Mouse (Mus musculus) thymus, adult 18-20 months (tissue): Measurements from ENCODE around the gene Ankrd23.

ENCODE experiments used
- DNase-seq, 2 experiments: peaks; one replicate each; pipeline ENCODE4 v3.0.0; 2022; ENCODE audit warnings: mixed read lengths in 2 of 2

The Ankrd23 gene

DNA sequence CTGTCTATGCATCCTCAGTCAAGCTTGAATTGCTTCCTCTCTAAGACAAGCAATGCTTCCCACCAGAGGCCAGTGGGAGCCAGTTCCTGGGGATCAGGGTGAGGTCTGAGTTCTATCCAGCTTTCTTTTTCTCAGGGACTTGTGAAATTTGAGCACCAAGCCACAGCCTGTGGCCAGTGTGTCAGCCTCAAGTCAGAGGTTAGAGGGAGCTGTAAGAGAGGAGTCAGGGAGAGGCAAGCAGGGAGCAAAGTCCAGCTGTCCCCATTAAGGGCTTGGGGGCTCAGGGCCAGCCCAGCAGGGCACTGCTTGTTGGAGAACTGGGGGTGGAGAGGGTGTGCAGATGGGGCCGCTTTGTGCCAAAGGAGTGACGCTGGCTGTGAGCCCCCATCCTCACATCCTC lies 26.5 kb upstream of the Ankrd23 start:
- DNase-seq: no peak

DNA sequence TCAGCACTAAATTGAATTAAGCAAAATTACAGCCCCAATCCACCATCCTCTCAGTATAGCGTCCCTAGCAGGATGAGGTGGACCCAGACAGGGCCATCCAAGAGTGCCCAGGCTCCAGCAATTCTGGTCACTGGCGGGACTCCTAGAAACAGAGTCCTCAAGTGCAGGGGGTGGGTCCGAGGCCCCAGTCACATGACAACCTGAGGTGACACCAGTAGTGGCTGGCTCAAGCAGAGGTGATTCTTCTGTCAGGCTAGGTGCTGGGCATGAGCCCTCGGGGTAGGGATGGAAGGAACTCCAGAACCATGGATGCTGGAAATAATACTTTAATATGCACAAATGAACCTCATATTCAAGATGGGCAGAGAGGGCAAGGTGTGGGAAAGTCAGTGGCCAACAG lies 25.7 kb upstream of the Ankrd23 start:
- no peak for DNase-seq

DNA sequence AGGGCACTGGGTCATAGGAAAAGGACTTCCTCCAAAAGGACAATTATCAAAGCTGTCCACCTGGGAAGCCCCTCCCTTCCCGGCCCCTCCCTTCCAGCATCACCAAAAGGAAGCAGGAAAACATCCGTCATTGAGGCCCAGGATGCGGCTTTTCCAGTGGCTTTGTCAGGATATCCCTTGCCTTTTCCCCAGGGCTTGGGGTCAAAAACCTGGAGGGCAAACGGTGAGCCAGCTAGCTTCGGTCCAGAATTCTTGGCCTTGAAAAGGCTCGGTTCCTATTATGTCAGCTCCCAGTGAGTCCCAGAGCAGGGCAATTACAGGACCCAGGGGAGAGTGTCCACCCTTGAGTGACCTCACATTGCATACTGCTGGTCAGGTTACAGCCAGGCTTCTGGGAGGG lies 24.2 kb upstream of the Ankrd23 start:
- DNase-seq: no peak

DNA sequence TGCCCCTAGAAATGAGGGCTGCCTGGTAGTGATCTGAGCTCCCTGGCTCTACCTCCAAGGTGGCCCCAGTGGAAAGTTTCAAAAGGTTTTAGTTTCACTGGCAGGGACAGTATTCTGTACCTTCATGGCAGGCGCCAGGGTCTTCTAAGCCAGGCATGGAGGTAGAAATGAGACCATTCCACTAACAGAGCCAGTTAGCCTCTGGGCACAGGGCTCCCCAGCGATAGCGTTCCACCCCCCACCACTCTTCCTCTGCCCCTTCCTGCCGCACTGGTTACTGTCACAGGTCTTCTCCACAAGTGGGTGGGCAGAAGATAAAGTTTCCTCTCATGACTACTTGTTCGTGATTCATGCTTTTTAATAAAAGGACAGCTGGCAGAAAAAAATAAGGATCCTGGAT lies 23.2 kb upstream of the Ankrd23 start:
- no peak for DNase-seq

DNA sequence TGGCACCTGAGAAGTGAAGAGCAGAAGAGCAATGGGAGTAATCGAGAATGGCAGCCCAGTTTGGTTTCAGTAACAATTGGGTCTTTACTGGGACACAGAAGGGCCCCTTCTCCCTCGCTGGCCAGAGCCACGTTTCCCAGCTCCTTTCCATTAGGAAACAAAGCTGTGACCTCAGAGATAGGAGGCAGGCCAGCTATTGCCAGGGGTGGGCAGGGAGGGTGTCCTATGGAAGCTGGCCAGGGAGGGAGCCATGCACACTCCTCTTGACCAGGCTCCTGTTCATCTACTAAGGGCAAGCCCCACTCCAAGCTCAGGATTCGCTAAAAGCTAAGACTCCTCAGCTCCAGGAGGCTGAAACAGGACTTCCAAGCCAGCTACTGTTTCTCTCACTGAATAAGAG lies 22.6 kb upstream of the Ankrd23 start:
- DNase-seq: no peak

DNA sequence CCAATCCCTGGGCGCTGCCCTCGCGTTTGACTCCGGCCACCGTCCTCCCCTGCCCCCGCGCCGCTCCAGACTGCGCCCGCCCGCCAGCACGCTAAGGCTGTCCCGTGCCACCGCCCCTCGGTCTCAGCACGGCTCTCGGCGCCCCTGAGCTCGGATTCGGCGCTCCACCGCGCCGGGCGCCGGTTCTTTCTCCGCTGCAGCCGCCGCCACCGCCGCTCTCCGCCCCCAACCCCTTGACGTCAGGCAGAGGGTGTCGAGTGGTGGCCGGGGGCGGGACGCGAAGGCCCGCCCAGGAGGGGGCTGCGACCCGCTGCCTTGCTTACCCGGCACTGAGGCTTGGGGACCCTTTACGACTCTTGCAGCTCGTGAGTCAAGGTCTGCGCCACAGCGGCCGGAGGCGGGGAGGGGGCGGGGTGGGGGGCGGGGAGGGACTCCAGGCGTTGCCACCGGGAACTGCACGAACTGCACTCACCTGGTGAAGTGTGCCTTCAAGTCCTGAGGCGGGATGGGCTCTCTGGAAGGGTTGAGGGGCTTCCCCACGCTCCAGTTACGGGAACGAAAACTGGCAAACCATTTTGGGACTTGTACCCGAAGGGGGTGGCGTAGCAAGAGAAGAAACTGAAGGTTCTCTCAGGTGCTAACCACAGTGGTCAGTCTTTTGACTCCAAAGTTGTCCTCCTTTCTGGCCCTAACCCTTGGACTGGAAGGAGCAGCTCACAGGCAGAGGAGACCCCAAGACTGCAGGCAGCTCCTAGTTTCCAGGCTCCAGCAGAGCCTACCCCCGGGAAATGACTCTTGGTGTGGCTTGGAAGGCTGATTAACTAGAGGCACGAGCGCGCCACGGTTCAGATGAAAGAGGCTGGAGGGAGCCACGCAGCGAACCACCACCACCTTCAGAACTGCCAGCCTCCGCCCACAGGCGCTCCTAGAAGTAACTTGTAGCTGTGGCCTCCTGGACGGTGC lies 21.6 kb upstream of the Ankrd23 start, which contains the start of gene Sema4c:
Gene Sema4c, minus strand, starts transcription at position 319 of the 963 bp plus-strand sequence.
- peak; percentile 52 for DNase-seq

DNA sequence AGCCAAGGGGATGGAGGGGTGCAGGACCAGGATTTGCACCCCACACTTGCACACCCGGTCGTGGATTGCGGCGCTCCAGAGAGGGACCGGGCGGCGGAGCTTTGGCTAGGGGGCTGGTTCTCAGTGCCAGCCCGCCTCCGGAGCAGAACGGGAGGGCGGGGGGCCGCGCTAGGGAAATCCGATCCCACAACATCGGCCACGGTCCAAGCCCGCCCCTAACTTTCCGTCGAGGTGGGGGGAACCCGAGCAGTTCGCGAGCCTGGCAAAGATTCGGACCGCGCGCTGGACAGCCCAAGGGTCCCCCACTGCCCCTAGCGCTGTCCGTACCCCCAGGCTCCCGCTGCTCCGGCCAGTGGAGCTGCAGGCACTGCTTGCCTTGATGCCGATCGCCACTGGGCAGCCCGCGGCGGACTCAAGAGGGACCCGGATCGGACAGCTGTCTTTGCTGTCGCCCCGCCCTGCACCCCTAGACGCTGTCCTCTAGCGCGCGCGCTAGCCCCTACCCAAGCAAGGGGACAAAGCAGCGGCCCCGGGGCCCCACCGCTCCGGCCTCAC lies 20.9 kb upstream of the Ankrd23 start:
- DNase-seq: peak in 1 of 2 experiments; percentile 34

DNA sequence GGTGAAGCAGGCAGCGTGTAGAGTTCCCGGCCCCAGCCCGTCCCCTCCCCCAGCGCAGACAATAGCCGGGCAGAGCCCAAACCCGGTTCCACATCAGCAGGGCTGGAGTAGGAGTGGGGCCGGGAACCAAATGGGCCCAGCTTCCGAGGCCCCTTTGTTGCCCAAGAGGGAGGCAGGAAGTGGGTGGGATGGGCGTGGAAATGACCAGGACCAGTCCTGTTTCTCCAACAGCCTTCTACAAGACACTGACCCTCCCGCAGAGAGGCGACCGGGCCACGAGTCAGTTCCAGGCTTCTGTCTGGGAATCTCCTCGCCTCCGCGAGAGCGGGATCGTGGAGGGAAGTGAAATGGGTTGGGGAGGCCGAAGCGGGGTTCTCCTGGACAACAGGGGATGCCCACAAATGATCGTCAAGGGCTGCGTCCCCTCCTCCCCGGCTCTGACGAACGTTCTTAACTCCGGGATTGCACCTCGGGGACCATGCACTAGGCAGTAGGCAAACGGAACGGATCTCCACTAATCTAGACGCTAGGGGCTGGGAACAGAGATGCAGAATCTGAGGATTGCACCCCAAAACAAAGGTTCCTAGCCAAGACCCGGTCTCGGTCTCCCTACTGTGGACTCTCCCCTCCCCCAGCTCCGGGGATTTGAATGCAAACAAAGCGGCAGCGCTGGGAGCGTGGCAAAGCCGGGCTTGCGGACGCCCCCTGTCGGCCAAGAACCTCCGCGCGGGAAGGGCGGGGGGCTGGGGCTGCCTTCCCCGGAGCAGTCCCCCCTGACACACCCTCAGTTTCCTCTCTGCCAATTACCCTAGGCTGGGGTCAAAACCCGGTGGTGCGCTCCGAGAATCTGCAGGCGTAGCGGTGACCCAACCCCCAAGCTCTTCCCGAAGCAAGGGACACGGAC lies 20.1 kb upstream of the Ankrd23 start:
- DNase-seq: peak; percentile 76 to 78

DNA sequence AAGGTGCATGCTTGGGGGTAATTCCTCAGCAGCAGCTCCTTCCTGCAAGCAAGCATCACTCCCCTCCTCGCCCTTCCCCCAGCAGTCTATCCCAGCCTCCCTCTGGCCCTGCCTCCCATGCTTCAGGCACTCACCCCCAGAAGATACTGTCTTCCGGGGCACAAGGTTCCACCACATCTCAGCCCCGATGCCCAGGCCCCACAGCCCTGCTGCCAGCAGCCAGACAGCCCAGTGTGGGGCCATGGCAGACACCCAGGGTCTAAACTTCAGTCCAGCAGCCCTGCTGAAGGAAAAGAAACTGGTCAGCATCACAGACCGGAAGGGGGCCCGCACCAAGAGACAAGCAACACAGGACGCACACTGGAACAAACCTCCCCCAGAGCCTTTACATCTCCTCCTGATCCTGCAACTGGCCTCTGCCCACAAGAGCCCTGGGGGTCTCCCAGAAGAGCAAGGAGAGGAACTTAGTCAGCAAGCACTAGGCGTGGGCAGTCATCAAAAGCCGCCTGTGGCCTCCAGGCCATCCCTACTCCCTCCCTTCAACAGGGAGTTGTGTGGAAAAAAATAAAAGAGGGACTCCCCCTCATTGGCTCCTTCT lies 19.2 kb upstream of the Ankrd23 start:
- no peak for DNase-seq

DNA sequence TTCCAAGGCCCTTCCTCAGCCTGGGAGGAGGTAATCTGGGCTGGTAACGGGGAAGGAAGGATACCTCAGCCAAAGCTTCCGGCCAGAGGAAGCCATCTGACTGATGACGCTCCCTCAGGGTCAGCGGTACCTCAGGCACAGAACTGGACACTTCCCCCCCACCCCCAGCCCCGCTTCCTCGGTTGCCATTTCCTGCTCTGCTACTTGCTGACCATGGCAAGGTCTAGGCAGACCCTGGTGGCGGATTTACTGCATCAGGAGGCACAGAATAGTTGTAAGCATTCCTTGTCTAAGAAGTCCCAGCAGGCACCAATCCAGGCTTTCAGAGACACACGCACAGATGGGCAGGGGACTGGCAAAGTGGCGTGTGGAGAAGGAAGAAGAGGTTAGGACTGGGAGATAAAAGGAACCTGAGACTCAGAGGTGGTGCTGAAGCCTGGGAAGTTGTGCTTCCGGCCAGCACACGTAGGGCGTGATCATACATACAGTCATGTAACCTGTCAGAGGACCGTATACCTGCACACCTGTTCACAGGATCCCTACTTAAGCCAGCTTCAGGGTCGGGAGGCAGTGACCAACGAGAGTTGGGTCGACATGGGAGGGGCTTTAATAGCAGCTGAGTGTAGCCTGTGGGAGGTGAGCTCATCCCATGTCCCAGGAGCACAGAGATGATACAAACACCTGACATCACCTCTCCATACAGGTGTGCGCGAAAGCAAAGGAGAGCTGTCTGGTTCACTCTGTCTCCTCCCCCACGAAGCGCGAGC lies 18.1 kb upstream of the Ankrd23 start:
- no peak for DNase-seq

DNA sequence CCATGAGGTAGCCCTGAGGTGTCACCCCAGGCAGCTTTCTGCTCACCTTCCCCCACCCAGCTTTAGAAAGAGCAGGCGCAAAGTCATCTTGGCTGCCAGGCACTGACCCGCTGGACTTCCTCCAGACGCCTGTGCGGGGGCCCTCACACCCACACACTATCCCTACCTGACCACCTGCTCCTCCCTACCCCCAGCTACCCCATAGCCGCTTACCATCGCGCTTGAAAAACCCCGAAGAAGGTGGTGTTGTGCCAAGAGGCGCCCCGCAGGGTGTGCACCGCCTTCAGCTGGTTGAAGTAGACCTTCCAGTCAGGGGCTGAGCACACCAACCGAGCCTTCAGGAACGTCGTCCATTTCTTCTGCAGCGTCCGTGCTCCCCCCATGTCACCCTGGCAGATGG lies 15.8 kb upstream of the Ankrd23 start:
- DNase-seq: no peak

DNA sequence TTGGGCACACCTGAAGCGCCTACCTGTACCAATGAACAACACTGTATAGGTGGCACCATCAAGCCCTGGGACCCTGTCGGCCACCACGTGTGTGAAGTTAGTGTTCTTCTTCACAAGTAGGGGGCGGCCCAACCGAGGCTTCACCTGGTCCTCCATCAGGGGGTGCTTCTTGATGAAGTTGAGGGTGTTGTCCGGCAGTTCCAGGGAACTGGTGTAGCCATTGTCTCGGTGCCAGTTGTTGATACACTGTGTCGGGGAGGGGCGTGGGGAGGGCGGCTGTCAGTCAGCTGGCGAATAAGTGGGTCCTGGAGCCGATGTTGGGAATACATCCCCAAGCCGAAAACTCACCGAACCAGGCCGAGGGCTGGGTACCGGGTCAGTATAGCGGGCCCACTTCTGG lies 15.2 kb upstream of the Ankrd23 start:
- no peak for DNase-seq

DNA sequence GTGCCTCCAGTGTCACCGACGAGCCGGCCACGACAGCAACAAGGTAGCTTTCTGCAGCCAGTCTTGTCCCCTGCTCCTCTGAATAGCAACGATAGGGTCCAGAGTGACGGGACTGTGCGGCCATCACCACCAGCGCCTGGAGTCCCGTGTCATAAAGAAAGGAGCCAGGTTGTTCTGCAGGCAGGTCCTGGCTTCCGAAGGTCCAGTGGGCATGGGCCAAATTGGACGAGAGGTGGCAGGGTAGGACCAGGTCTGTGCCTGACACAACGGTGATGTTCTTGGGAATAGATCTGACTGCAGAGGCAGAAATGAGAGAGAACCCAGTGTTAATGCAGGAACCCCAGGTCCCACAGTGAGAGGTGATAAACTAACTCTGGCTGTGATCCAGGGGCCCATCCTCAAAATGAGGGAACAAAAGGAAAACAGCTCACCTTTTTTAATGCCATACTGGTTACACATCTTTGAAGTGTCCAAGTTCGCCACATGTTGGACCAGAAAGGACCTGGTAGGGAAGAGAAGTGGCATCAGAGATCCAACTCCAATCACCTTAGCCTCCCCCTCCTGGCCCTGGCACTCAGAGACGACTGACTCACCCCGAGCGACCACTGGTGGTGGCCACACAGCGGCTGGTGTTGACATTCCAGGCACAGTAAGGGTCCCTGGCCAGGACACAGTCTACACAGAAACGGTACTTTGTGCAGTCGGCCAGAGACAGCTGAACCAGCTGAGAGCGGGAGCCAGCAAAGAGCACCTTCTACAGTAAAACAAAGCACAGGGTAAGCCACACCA lies 13.6 kb upstream of the Ankrd23 start:
- no peak for DNase-seq

DNA sequence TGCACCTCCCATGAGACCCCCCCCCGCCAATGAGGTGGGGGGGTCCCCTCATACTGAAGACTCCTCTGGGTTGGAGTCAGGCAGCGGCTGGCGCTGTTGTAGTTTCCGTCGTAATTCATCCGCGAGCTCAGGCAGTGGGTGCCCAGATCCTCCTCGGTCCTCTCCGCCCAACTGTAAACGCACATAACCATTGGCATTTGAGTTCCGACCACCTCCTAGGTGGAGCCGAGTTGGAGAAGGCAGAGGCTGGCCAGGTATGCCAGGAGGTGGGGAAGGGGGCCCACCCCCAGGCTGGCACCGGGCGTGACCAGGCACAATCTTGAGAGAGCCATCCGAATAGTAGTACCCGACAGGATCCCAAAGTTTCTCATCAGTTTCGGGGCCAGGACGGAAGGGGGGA lies 12.8 kb upstream of the Ankrd23 start:
- DNase-seq: no peak

DNA sequence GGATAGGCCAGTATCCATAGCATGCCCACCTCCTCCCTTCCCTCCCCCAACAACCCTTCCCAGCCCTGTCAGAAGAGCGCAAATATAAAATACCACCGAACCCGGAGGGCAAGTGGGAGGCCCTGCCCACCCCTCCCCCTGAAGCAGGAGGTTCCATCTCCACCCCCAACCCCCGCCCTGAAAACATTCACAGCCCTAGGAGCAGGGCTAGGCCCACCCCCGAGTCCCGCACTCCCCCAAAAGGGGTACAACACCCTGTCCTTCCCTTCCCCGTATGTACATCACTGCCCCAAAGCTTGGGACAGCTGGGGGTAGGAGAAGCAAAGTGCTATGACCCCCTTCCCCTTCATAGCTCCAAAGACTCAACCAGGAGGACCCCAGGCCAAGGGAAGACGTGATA lies 12.1 kb upstream of the Ankrd23 start:
- DNase-seq: no peak

DNA sequence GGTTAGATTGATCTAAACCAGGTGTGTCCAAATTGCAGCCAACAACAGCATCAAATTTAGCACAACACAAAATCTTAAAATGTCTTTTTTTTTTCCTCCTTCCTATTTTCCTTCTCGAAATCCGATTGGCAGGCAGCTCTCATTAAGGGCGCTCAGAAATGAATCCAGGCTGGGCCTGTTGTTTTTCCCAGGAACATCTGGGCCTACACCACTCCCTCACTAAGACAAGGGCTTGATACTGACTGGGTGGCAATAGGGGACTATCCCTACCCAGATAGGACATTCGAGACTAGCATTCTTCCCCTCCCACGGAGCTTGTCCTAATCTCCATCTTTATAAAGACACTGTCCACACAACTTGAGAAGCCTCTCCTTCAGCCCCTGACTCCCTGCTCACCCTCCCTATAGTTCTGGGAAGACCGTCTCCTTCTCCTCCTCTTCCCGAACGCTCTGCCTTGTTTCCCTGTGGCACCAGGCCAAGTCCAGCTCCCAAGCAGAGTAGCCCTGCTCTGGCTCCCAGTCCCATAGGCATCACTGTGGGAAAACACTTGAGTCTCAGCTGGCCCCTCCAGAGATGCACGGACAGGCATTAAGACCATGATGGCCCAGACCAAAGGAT lies 11.4 kb upstream of the Ankrd23 start:
- no peak for DNase-seq

DNA sequence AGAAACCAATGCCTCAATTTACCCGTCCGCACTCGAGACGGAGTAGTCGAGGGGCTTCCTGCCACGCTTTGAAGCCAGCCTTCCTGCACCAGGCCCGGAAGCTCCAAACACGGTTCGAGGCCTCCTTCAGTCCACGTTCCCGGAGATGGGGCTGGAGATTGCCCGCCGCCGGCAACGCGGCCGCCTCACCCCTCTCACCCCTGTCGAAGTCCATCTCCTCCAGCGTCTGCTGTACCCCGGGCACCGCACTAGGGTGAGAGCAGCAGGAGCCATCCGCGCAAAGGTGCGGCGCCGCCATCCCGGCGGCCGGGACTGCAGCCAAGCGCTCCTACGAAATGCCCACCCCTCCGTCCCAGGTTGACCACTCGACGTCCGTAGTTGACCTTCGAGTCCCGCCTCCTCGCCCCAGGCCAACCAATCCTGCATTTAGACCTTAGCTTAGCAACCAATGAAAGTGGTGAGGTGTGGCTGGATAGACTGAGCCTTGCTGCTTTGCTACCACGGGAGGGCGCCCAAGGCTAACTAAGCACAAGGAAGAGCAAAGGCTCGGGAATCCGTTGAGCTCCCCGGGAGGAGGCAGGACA lies 10.3 kb upstream of the Ankrd23 start, which contains the start of gene Ankrd39:
Gene Ankrd39, minus strand, starts transcription at position 558 of the 584 bp plus-strand sequence.
- peak; percentile 96 to 97 for DNase-seq

DNA sequence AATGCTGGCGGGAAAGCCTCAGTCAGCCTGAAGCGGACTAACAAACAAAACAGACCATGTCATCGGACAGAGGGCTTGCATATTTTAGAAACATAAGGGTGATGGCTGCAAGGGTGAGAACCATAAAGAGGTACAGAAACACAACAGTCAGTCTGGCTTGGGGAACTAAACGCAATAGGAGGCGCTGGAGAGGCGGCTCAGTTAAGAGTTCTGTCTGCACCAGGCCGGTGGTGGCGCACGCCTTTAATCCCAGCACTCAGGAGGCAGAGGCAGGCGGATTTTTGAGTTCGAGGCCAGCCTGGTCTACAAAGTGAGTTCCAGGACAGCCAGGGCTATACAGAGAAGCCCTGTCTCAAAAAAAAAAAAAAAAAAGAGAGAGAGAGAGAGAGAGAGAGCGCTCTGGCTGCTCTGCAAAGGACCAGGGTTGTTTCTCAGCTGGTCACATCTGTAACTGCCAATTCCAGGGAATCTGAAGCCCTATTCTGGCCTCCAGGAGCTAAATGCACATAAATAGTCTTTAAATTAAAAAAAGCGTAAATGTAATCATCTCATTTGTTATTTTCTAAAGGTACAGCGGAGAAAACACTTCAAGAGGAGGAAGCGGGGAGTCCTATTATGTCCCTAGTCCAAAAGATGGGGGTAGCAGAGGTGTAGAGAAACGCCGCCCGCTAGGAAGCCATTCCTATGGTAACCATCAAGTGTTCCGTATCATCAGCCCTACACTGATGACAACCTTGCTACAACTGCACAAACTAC lies 9.3 kb upstream of the Ankrd23 start:
- peak in 1 of 2 experiments; percentile 38 for DNase-seq

DNA sequence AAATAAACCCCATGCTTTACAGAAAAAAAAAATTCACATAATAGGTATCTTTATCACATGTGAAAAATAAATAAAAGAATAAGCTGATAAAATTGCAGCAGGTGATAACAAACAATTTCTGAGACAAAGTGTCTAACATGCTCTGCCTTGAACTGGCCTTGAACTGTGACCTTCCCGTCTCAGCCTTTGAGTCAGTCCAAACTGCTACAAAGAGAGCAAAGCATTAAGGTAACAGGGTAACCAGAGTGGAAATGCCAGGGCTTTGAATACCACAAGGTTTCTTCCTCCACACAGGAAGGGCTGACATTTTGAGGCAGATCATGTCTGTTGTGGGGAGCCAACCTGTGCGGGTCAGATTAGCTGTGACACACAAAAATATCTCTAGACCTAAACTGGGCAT lies 8.7 kb upstream of the Ankrd23 start:
- DNase-seq: no peak
